ENCODE assay signal across 15 mouse cellular contexts in genomic region chr12:24859357-24859756, GRCm38 (mm10).
"Had no signal": no experiment of that assay in that cellular context is flagged by ENCODE, and none has a peak within 500 bp of the region (broad histone marks: within the 10 kb centered on the region; RNA-seq: fewer than 3 reads in every experiment).

No protein-coding gene starts in this region.

- H3K9ac ChIP-seq: limb, embryonic 12.5 days; liver, embryonic 13.5 days; liver, postnatal 0 days; midbrain, embryonic 12.5 days; neural tube, embryonic 13.5 days had no signal

- DNase-seq: kidney, adult 11 months; kidney, adult 9 months; kidney, postnatal 14 days; layer of hippocampus, postnatal 36 days; liver; liver, embryonic 13.5 days; liver, postnatal 0 days; lung, postnatal 4 days; thymus, adult 18-20 months; thymus, postnatal 14 days had no signal

- H3K27ac ChIP-seq: limb, embryonic 12.5 days; liver, embryonic 13.5 days; midbrain, embryonic 12.5 days; neural tube, embryonic 13.5 days had no signal

- H3K4me1 ChIP-seq: midbrain, embryonic 12.5 days had no signal

- H3K9me3 ChIP-seq: limb, embryonic 12.5 days; liver, embryonic 13.5 days; megakaryocyte, embryonic 14.5 days; midbrain, embryonic 12.5 days; neural tube, embryonic 13.5 days had no signal

- ATAC-seq: liver, postnatal 0 days; midbrain, embryonic 16.5 days had no signal

- H3K27me3 ChIP-seq: limb, embryonic 12.5 days; liver, embryonic 13.5 days; megakaryocyte, embryonic 14.5 days; midbrain, embryonic 12.5 days; neural tube, embryonic 13.5 days had no signal

- H3K4me3 ChIP-seq: limb, embryonic 12.5 days; liver, embryonic 13.5 days; megakaryocyte, embryonic 14.5 days; midbrain, embryonic 12.5 days; neural tube, embryonic 13.5 days had no signal

- H3K4me2 ChIP-seq: limb, embryonic 12.5 days; liver, embryonic 13.5 days; midbrain, embryonic 12.5 days; neural tube, embryonic 13.5 days had no signal

- H3K36me3 ChIP-seq: limb, embryonic 12.5 days; liver, embryonic 13.5 days; midbrain, embryonic 12.5 days; neural tube, embryonic 13.5 days had no signal
